Mouse (Mus musculus): ENCODE measurements around the gene Gm9. TPM values are rescaled to one million over a fixed set of nuclear protein-coding genes. Genes with fewer than 3 reads are reported as not detected.
A peak's percentile ranks its signal among the peaks of the same experiment; 100 is the strongest.
"Not testable (repeated sequence)": the region's sequence is repeated elsewhere in the genome, so short reads cannot be mapped to it uniquely, and the experiment has no call there.

The Gm9 gene
- total RNA-seq (2017) = not detected in 2 replicates

DNA sequence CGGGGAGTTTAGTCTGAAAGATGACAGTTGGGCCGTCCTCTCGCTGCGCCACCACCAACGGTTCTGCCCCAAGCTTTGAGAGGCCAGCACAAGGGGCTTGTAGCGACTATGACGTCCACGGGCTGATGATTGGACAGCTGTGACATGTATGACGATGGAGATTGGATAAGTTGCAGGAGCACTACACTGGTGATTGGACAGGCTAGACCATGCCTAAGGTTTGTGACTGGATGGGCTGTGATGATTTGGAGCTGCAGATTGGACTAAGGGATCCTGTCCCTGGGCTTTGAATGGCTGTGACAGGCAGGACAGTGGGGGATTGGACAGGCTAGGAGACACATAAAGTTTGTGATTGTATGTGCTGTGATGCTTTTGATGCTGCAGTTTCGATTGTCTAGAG lies at the start of gene Gm9:
Gene Gm9 (minus strand): TSS at position 101 of the 400 bp plus-strand sequence.
- ATAC-seq (replicated peaks; ENCODE audit: low read depth, poor library complexity, severe bottlenecking) = no peak

DNA sequence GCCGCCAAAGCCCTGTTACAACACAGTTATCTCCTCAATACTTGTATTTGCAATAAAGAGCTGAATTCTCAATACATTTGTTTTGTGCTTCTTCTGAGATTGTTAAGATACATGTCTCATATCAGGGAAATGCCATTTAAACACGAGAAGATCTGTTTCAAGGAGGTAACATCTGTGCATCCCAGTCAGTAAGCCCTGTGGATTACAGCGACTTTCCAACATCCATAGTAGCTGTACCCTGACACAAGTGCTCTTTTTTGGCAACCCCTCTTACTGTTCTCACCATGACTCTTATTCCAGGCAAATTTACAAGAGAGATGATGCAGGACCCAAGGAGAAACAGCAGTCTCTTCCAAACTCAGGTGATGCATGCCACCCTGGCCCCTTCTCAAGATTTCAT lies 38.8 kb upstream of the Gm9 start, which contains the start of gene Rhox3a:
Gene Rhox3a (plus strand): TSS at position 301 of the 400 bp plus-strand sequence.
- not testable (repeated sequence) for ATAC-seq (replicated peaks; ENCODE audit: low read depth, poor library complexity, severe bottlenecking)

DNA sequence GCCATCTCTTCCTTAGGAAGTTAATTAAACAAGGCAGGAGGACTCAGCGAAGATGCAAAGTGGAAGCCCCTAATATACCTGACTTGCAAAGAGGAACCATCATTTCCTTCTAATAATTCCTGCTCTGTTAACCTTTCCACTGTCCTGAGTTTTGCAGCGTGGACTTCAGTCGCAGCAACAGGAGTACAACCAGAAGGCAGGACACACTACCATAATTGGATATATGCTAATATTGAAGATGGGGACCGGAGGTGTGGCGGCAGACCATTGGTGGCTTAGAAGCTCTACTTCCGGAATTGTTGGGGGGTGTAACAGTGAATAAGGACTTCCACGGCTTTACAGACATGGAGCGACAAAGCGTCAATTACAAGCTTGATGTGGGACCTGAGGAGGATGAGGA lies 33.8 kb upstream of the Gm9 start, which contains the start of gene Rhox2a:
Gene Rhox2a (plus strand): TSS at position 301 of the 400 bp plus-strand sequence.
- not testable (repeated sequence) for ATAC-seq (replicated peaks; ENCODE audit: low read depth, poor library complexity, severe bottlenecking)

DNA sequence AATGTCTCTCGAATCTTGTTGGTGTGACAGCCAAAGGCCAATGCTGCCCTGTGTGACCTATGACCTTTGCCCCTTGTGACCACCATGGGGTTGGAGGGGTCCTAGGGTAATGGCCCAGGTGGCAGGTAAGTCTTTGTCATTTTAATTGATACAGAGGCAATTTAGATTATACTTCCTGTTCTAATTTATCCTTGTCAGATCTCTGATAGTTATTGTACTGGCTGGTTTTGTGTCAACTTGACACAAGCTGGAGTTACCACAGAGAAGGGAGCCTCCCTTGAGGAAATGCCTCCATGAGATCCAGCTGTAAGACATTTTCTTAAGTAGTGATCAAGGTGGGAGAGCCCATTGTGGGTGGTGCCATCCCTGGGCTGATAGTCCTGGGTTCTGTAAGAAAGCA lies 11.3 kb upstream of the Gm9 start, which contains the start of gene Rhox1:
Gene Rhox1 (minus strand): TSS at position 101 of the 400 bp plus-strand sequence.
- ATAC-seq (replicated peaks; ENCODE audit: low read depth, poor library complexity, severe bottlenecking) = not testable (repeated sequence)

DNA sequence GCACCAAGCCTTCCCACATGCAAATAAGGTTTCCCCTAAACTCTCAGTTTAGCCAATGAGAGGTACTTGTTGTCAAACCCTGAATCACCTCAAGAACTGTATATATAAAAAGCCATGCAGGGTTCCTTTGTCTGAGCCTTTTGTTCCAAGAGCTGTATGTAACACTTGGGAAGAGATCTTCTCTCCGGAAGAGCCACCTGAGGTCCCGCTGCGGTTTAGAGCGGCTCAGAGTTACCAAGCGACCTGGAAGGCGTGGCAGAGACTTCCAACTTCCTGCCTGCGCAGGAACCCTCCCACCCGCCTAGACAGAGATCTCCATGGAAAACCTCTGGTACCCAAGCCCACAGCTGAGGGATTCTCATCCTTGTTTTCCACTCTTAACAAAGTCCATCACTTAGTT lies 12.2 kb downstream of the Gm9 start:
- no peak for ATAC-seq (replicated peaks; ENCODE audit: low read depth, poor library complexity, severe bottlenecking)

DNA sequence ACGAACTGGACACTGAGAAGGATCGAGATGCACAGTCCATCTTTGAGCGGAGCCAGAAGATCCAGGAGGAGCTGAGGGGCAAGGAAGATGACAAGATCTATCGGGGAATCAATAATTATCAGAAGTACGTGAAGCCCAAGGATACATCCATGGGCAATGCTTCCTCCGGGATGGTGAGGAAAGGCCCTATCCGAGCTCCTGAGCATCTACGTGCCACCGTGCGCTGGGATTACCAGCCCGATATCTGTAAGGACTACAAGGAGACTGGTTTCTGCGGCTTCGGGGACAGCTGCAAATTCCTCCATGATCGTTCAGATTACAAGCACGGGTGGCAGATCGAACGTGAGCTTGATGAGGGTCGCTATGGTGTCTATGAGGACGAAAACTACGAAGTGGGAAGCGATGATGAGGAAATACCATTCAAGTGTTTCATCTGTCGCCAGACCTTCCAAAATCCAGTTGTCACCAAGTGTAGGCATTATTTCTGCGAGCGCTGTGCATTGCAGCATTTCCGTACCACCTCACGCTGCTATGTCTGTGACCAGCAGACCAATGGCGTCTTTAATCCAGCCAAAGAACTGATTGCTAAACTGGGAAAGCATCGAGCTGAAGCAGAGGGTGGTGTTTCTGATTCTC lies 19.0 kb downstream of the Gm9 start:
- peak; percentile 15; the same call in 1 of the 2 replicates for ATAC-seq (replicated peaks; ENCODE audit: low read depth, poor library complexity, severe bottlenecking)

DNA sequence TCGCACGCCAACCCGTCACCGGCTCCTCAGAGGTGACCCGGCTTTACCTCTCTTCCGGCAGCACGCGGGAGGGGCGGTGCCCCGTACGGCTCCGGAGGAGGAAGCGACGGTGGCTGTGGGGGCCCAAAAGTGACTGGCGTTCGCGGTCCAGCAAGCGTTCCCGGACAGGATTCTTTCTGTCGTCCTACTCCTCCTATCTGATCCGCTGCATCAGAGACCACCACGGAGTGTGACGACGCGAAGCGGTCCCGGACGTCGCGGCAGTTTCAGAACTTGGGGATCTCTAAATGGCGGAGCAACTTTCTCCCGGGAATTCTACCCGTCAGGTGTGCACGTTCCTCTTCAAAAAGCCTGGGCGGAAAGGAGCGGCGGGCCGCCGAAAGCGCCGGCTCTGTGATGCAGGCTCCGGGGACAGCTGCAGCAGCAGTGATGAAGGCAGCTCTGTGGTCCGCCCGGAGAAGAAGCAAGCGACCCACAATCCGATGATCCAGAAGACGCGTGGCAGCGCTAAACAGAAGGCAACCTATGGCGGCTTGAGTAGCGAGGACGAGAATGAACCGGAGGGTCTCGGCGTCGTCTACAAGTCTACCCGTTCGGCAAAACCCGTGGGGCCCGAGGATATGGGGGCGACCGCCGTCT lies 19.6 kb downstream of the Gm9 start, which contains the start of the genes Ndufa1 and Rnf113a1:
Gene Ndufa1 (minus strand): TSS at position 59 of the 639 bp plus-strand sequence.
Gene Rnf113a1 (plus strand): TSS at position 141 of the 639 bp plus-strand sequence.
- peak; percentile 98 for ATAC-seq (replicated peaks; ENCODE audit: low read depth, poor library complexity, severe bottlenecking)

DNA sequence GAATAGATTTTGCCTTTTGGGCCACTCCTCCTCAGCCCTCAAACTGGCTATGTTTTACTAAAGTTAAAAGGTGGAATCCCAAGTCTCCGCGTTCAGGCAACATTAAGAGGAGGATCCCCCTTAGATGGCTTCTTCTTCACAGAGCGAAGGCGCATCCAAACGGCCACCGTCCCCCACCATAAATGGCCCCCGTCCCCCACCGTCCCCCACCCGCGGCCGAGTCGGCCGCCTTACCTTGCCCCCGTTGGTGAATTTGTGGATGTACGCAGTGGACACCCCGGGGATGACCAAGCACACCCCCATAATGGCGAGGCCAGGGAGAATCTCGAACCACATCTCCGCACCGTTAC lies 20.1 kb downstream of the Gm9 start:
- ATAC-seq (replicated peaks; ENCODE audit: low read depth, poor library complexity, severe bottlenecking) = peak; percentile 22; the same call in 1 of the 2 replicates

DNA sequence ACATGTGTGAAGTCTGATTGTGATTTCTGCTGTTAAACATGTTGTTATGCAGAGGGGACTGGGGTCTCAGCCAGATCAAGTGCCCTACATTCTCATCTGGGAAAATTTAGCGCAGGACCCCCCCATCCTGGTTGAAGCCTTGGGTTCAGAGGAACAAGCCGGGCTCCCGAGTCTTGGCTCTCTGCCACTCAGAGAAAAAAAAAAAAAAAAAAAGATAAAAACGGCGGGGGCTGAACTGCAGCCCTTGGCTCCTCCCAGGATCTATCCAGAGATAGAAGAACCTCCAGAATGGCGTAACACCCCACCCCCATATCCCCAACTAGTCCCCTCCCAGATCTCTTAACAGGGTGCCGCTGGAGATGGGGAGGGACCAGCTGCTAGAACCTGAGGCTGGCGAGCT lies 26.4 kb downstream of the Gm9 start:
- ATAC-seq (replicated peaks; ENCODE audit: low read depth, poor library complexity, severe bottlenecking) = not testable (repeated sequence)

DNA sequence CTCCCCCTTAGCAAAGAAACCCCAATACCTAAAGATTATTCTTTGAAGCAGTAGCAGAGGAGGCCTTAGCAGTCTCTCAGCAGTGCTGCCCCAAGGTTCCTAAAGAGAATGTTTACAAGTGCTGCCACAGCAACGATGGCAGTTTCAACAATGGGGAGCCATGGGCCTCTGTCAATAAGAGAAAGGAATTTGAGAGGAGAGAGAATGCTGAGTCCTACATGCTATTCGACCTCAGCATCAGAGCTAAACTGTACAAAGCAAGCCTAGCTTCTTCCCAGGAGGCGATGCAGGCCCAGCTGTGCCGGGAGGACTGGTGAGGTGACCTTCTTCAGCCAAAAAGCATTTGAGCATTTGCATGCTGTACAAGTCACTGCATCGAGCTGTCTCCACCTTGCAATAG lies 42.1 kb downstream of the Gm9 start, which contains the start of gene Akap14:
Gene Akap14 (minus strand): TSS at position 101 of the 400 bp plus-strand sequence.
- no peak for ATAC-seq (replicated peaks; ENCODE audit: low read depth, poor library complexity, severe bottlenecking)

DNA sequence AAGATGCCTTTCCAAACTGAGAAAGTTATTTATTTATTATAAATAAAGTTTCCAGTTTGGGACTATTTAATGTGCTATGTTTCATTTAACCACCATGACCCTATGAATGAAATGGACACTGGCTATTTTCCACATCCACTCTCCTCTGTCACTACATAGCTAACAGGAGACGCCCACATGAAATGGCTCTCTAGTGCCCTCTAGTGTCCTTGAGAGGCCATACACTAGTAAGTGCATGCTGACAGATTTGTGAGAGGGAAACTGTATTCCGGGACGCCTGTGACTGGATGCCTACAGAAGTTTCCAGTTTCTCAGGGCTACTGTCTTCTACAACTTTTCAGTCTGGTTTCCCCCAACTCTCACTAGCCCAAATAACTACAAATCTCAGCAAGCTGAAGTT lies 43.8 kb downstream of the Gm9 start:
- peak; percentile 90 for ATAC-seq (replicated peaks; ENCODE audit: low read depth, poor library complexity, severe bottlenecking)

DNA sequence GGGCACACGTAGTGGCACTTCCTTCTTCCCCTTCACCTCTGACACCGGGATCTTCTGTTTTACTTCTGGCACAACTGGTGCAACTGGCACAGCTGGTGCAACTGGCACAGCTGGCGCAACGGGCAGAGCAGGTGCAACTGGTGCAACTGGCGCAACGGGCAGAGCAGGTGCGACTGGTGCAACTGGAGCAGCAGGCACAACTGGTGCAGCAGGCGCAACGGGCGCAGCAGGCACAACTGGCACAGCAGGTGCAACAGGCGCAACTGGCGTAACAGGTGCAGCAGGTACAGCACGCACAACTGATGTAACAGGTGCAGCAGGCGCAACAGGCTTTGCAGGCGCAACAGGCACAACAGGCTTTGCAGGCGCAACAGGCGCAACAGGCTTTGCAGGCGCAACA lies 47.7 kb downstream of the Gm9 start:
- ATAC-seq (replicated peaks; ENCODE audit: low read depth, poor library complexity, severe bottlenecking) = no peak

DNA sequence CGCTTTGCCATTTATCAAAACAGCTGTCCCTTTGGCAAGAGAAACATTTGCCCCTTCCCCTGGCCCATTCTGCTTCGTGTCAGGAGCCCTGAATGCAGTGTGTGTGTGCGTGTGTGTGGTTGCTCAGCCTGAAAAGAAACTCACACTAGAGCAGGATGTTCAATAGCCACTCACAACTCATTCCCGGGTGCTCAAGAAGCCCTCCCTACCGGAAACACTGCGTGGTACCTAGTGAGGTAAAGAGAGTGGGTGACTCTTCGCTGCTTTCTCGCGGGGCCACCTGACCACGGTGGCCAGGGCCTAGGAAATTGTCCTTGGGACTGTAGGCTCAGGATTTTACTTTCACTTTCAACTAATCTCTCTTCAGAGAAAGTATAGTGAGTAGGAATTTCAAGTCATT lies 49.7 kb downstream of the Gm9 start:
- ATAC-seq (replicated peaks; ENCODE audit: low read depth, poor library complexity, severe bottlenecking) = no peak

Other genes starting within 250 kb of the Gm9 start
- 66.4 and 77.8 TPM in 2 replicates for gene Sept6, start 219.2 kb downstream of the Gm9 start, total RNA-seq (2017)
- not detected in 2 replicates for gene Sowahd, start 162.2 kb downstream of the Gm9 start, total RNA-seq (2017)
- 5,370 and 6,793 TPM in 2 replicates for gene Rpl39, start 125.6 kb downstream of the Gm9 start, total RNA-seq (2017)
- gene Upf3b, start 100.7 kb downstream of the Gm9 start, total RNA-seq (2017) = 59.5 and 65.3 TPM in 2 replicates
- 47.3 and 57.4 TPM in 2 replicates for gene Nkap, start 84.2 kb downstream of the Gm9 start, total RNA-seq (2017)
- gene Akap14, start 42.2 kb downstream of the Gm9 start, total RNA-seq (2017) = not detected in 2 replicates
- gene Ndufa1, start 19.9 kb downstream of the Gm9 start, total RNA-seq (2017) = 64.9 and 72.3 TPM in 2 replicates
- gene Rnf113a1, start 19.8 kb downstream of the Gm9 start, total RNA-seq (2017) = 3.2 and 7.1 TPM in 2 replicates
- not detected in 2 replicates for gene Rhox1, start 11.2 kb upstream of the Gm9 start, total RNA-seq (2017)
- gene Rhox2a, start 33.9 kb upstream of the Gm9 start, total RNA-seq (2017) = not detected in 2 replicates
- gene Rhox3a, start 38.9 kb upstream of the Gm9 start, total RNA-seq (2017) = not detected in 2 replicates
- gene Rhox4a, start 54.3 kb upstream of the Gm9 start, total RNA-seq (2017) = not detected in 2 replicates
- not detected in 2 replicates for gene Rhox3a2, start 169.0 kb upstream of the Gm9 start, total RNA-seq (2017)
- not detected in 2 replicates for gene Rhox4a2, start 179.8 kb upstream of the Gm9 start, total RNA-seq (2017)
- not detected in 2 replicates for gene Rhox2b, start 201.0 kb upstream of the Gm9 start, total RNA-seq (2017)
- not detected in 2 replicates for gene Rhox4b, start 221.5 kb upstream of the Gm9 start, total RNA-seq (2017)
- not detected in 2 replicates for gene Rhox2c, start 242.6 kb upstream of the Gm9 start, total RNA-seq (2017)
- gene Rhox3c, start 247.5 kb upstream of the Gm9 start, total RNA-seq (2017) = not detected in 2 replicates